Mouse (Mus musculus): ENCODE measurements around the gene Polr1a.

DNA sequence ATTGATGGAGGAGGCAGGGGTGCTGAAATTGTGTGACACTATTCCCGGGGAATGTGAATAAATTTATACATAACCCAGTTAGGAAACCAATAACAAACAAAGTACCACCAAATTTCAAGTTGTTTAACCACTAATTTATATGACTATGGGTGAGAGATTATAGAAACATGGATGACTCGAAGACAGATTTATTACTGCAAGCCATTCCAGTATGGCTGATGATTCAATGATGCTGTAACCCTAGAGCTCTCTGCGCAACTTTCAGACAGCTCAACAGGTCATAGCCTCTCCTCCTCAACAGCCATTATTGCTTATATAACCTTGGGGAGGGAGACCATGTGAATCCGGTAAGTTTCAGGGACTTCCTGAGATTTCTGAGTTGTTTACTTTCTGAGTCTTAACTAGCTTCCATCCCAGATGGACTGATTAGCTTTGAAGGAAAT, 99.4 kb downstream of the Polr1a start:
- no peak for TF ChIP-seq EP300 (IDR thresholded peaks at IDR 0.05; ENCODE audit: low read depth)
- no peak for TF ChIP-seq CTCF (IDR thresholded peaks at IDR 0.05; ENCODE audit: low read depth)
